Mouse (Mus musculus) C2C12 (cell line): Measurements from ENCODE around the gene Arhgap31. TPM values are rescaled to one million over a fixed set of nuclear protein-coding genes. Genes with fewer than 3 reads are reported as not detected.

Experiments
- H3K27me3 ChIP-seq: one replicate; pipeline ENCODE4 v1.6.1; 2011; ENCODE audit not compliant: control insufficient read depth, insufficient read depth, insufficient read length
- H3K36me3 ChIP-seq: one replicate; pipeline ENCODE4 v1.6.1; 2011; ENCODE audit not compliant: control insufficient read depth, insufficient read depth
- H3K4me3 ChIP-seq: one replicate; pipeline ENCODE4 v1.5.1; 2011; ENCODE audit warnings: mild to moderate bottlenecking, control low read depth; ENCODE audit not compliant: poor library complexity, insufficient read depth, severe bottlenecking
- H3K79me2 ChIP-seq: one replicate; pipeline ENCODE4 v1.6.1; 2011; ENCODE audit not compliant: control insufficient read depth, insufficient read depth
- H3K79me3 ChIP-seq: one replicate; pipeline ENCODE4 v1.6.1; 2011; ENCODE audit warnings: low read depth, control low read depth
- H3ac ChIP-seq: one replicate; pipeline ENCODE3; 2011; ENCODE audit warnings: low read depth; ENCODE audit not compliant: control insufficient read depth, insufficient read length
- CEBPB ChIP-seq: IDR thresholded peaks from one replicate; pipeline ENCODE4 v1.6.1; 2011; ENCODE audit warnings: low read depth, mild to moderate bottlenecking, control low read depth, moderate library complexity
- CTCF ChIP-seq: IDR thresholded peaks from one replicate; pipeline ENCODE4 v1.5.1; 2011; ENCODE audit not compliant: control insufficient read depth, insufficient read depth, insufficient read length
- FOSL1 ChIP-seq: IDR thresholded peaks from one replicate; pipeline ENCODE4 v1.8.0; 2011; ENCODE audit warnings: mild to moderate bottlenecking, low read length; ENCODE audit not compliant: poor library complexity, insufficient read depth, severe bottlenecking
- MAX ChIP-seq: IDR thresholded peaks from one replicate; pipeline ENCODE4 v1.6.1; 2011; ENCODE audit warnings: mild to moderate bottlenecking, control low read depth
- MYOD1 ChIP-seq: IDR thresholded peaks from one replicate; pipeline ENCODE4 v1.6.1; 2011; ENCODE audit warnings: low read depth; ENCODE audit not compliant: control insufficient read depth, insufficient read length
- MYOG ChIP-seq: IDR thresholded peaks from one replicate; pipeline ENCODE4 v1.6.1; 2011; ENCODE audit not compliant: control insufficient read depth, insufficient read length; ENCODE audit errors: extremely low read depth
- USF1 ChIP-seq: IDR thresholded peaks from one replicate; pipeline ENCODE4 v1.6.1; 2011; ENCODE audit warnings: low read depth, mild to moderate bottlenecking, control low read depth, moderate library complexity
- polyA plus RNA-seq: library from polyadenylated mRNA; unstranded; fragments of >200 nt; fragmentation: generic; extraction: Trizol; gene quantifications from one replicate; pipeline ENCODE4 v1.2.1, GENCODE M21; 2012; ENCODE audit warnings: missing spikeins

The Arhgap31 gene
- polyA plus RNA-seq, 1 experiment = 15.7 TPM

- Histone ChIP-seq H3K79me3 (peaks cover 17% of the 10 kb centered on the region), H3ac (no peak overlapping the region), H3K27me3 (no peaks in the 10 kb centered on the region), H3K36me3 (no peaks in the 10 kb centered on the region), H3K4me3 (no peak overlapping the region), H3K79me2 (peaks cover 45% of the 10 kb centered on the region)
- TF ChIP-seq MYOD1 (no peak), MYOG (no peak), CEBPB (no peak), CTCF (no peak), USF1 (no peak), MAX (no peak), FOSL1 (no peak)
These were observed 35.9 kb downstream of the Arhgap31 start for GRCm38 (mm10) chr16:38677171-38677570.

- TF ChIP-seq CEBPB (no peak), USF1 (no peak), MYOG (no peak), MAX (no peak), CTCF (no peak), FOSL1 (no peak)
- H3K4me3 ChIP-seq = no peak overlapping the region
- no peaks in the 10 kb centered on the region for H3K36me3 ChIP-seq
- H3K79me2 ChIP-seq = peaks cover 39% of the 10 kb centered on the region
- no peak overlapping the region for H3ac ChIP-seq
- H3K27me3 ChIP-seq = no peaks in the 10 kb centered on the region
- peaks cover 17% of the 10 kb centered on the region for H3K79me3 ChIP-seq
These were observed 36.4 kb downstream of the Arhgap31 start for GRCm38 (mm10) chr16:38676647-38677046.

DNA sequence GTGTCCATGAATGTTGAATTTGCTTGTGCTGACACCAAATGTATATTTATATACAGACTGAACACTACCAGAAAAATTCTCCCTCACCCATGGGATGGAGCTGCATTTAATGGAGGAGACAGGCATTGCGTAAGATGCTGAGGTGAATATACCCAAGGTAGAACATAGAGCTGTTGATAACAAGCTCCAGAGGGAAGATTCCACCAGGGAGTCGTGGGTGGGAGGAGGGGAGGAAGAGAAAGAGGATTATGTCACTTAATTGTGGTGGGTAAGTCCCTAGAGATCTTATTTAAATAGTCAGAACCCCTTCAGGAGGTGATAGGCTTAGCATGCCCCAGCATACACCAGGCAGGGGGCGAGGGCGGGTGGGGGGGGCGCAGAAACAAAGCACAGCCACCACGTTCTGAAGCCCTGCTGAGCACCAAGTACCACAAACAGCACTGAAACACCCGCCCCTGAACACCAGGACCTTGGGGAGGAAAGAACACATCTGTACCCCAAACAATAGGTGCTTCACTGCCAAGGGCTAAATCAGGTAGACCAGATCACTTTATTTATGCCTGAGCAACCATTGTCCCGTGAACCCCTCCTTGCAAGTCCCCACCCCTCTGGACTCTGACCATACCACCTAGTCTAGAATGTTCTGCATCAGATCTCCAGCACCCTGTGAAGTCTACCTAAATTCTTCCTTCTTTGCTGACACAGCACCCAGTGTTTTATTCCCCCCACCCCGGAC lies 37.3 kb downstream of the Arhgap31 start:
- H3K79me2 ChIP-seq = peaks cover 40% of the 10 kb centered on the region
- H3ac ChIP-seq = no peak overlapping the region
- no peak overlapping the region for H3K4me3 ChIP-seq
- TF ChIP-seq CTCF = no peak
- TF ChIP-seq USF1 = no peak
- no peak for TF ChIP-seq CEBPB
- TF ChIP-seq FOSL1 = no peak
- no peak for TF ChIP-seq MYOD1
- TF ChIP-seq MYOG = no peak
- TF ChIP-seq MAX = no peak
- H3K27me3 ChIP-seq = no peaks in the 10 kb centered on the region
- peaks cover 14% of the 10 kb centered on the region for H3K79me3 ChIP-seq
- no peaks in the 10 kb centered on the region for H3K36me3 ChIP-seq

- H3K27me3 ChIP-seq = no peaks in the 10 kb centered on the region
- H3K79me3 ChIP-seq = peaks cover 11% of the 10 kb centered on the region
- TF ChIP-seq USF1 (no peak), MAX (no peak), CTCF (no peak), MYOG (no peak), MYOD1 (no peak)
- peaks cover 46% of the 10 kb centered on the region for H3K79me2 ChIP-seq
- H3K4me3 ChIP-seq = no peak overlapping the region
- H3K36me3 ChIP-seq = no peaks in the 10 kb centered on the region
- no peak overlapping the region for H3ac ChIP-seq
These were observed 38.2 kb downstream of the Arhgap31 start for GRCm38 (mm10) chr16:38674891-38675290.

- H3K4me3 ChIP-seq = no peak overlapping the region
- no peaks in the 10 kb centered on the region for H3K27me3 ChIP-seq
- H3K36me3 ChIP-seq = no peaks in the 10 kb centered on the region
- TF ChIP-seq MAX (no peak), MYOG (no peak), CEBPB (no peak), USF1 (no peak), CTCF (no peak), MYOD1 (no peak), FOSL1 (no peak)
- no peak overlapping the region for H3ac ChIP-seq
- peaks cover 11% of the 10 kb centered on the region for H3K79me3 ChIP-seq
- peaks cover 56% of the 10 kb centered on the region for H3K79me2 ChIP-seq
These were observed 39.6 kb downstream of the Arhgap31 start for GRCm38 (mm10) chr16:38673511-38673910.

DNA sequence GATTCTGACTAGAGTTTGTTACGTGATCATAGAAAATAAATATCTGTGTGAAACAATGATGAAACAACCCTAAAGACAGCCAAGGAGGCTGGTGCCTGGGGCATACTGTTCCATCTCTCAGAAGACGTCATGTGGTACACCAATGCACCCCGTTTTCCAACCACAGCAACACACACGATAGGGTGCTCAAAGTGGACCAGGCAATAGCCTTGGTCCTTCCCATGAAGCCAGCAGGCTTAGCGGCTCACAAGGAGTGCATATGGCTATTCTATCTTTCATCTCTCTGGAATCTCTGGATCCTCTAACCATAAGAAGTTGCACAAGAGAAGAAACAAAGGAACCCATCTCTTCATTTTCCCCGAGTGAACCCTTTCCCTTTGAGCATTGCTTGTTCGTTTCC lies 40.1 kb downstream of the Arhgap31 start:
- Histone ChIP-seq H3ac (no peak overlapping the region), H3K79me2 (peaks cover 60% of the 10 kb centered on the region), H3K36me3 (no peaks in the 10 kb centered on the region), H3K27me3 (no peaks in the 10 kb centered on the region), H3K4me3 (no peak overlapping the region), H3K79me3 (peaks cover 11% of the 10 kb centered on the region)
- TF ChIP-seq CTCF = no peak
- TF ChIP-seq MYOD1 = no peak
- TF ChIP-seq USF1 = no peak
- TF ChIP-seq MAX = no peak
- no peak for TF ChIP-seq CEBPB
- TF ChIP-seq FOSL1 = no peak
- no peak for TF ChIP-seq MYOG
